ENCODE assay signal across 9 mouse cellular contexts in the genomic region with DNA sequence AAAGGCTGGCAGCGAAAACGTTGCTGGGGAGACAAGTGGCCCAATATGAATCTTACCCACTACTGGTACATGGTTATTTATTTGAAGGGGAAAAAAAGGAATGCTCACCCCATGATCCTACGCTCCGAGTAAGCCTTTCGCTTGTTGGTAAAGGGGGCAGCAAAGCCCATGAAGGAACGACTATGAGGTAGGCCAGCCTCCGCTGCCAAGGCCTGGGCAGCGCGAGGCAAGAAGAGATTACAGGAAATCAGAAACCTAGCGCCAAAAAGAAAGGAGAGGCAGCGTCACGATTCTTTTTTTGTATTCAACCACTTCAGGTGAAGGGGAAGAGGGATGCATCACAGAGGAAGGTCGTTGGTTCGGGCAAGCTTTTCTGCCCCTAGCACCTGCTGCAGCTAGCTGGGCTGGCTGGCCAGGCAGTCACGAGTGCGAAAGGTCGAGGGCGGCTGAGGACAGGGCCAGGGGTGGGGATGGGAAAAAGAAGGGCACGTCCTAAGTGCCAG. TPM values are rescaled to one million over a fixed set of nuclear protein-coding genes. Genes with fewer than 3 reads are reported as not detected.
DNase-seq lines count a peak whose midpoint lies in the region; ATAC-seq lines count a peak whose summit lies in the region.
"Had no signal": no experiment of that assay in that cellular context is flagged by ENCODE, and none has a peak within 500 bp of the region (broad histone marks: within the 10 kb centered on the region; RNA-seq: fewer than 3 reads in every experiment).

No protein-coding gene starts in this region.

- H3K27ac ChIP-seq in neural tube, embryonic 11.5 days (ENCODE audit: low read depth, low read length) = peak overlapping the region; percentile 88
- H3K27ac ChIP-seq in forebrain, embryonic 12.5 days = peak overlapping the region; percentile 96
- no peak overlapping the region for H3K27ac ChIP-seq in limb, embryonic 11.5 days (replicated peaks; ENCODE audit: low read depth, low read length)

- H3K4me3 ChIP-seq in neural tube, embryonic 11.5 days (ENCODE audit: low read depth, low read length) = peak overlapping the region; percentile 67
- peak overlapping the region; percentile 65 for H3K4me3 ChIP-seq in forebrain, embryonic 12.5 days (replicated peaks)
- H3K4me3 ChIP-seq in limb, embryonic 11.5 days (ENCODE audit: low read depth, low read length) = peak overlapping the region; percentile 66

- no peaks in the 10 kb centered on the region for H3K4me1 ChIP-seq in neural tube, embryonic 11.5 days (ENCODE audit: control insufficient read depth, insufficient read depth, low read length)
- peaks cover 18% of the 10 kb centered on the region for H3K4me1 ChIP-seq in forebrain, embryonic 12.5 days
- no peaks in the 10 kb centered on the region; the same call in 1 of the 2 replicates for H3K4me1 ChIP-seq in limb, embryonic 11.5 days (ENCODE audit: control insufficient read depth, insufficient read depth, low read length)

- ATAC-seq in neural tube, embryonic 11.5 days (ENCODE audit: insufficient read depth, low FRiP score, low TSS enrichment) = no peak
- ATAC-seq in forebrain, embryonic 12.5 days (ENCODE audit: low FRiP score) = no peak
- no peak for ATAC-seq in limb, embryonic 11.5 days (ENCODE audit: insufficient number of reproducible peaks, low FRiP score, low TSS enrichment, low read depth)

- 21% methylated on average over 19 of the region's 19 CpGs for WGBS in neural tube, embryonic 11.5 days
- 15% methylated on average over 19 of the region's 19 CpGs for WGBS in forebrain, embryonic 12.5 days
- 20% methylated on average over 19 of the region's 19 CpGs for WGBS in limb, embryonic 11.5 days

- peaks cover 5% of the 10 kb centered on the region; the same call in 1 of the 2 replicates for H3K36me3 ChIP-seq in neural tube, embryonic 11.5 days (ENCODE audit: control insufficient read depth, insufficient read depth, low read length)
- H3K36me3 ChIP-seq in forebrain, embryonic 12.5 days (replicated peaks) = peaks cover 22% of the 10 kb centered on the region
- H3K36me3 ChIP-seq in limb, embryonic 11.5 days (ENCODE audit: control insufficient read depth, insufficient read depth, low read length) = peaks cover 7% of the 10 kb centered on the region; the same call in 1 of the 2 replicates

- no peaks in the 10 kb centered on the region for H3K9me3 ChIP-seq in neural tube, embryonic 11.5 days (ENCODE audit: control insufficient read depth, low read length)
- no peaks in the 10 kb centered on the region for H3K9me3 ChIP-seq in forebrain, embryonic 12.5 days
- no peaks in the 10 kb centered on the region for H3K9me3 ChIP-seq in limb, embryonic 11.5 days (ENCODE audit: control insufficient read depth, low read length)

- H3K4me2 ChIP-seq in neural tube, embryonic 11.5 days (ENCODE audit: low read depth) = peak overlapping the region; percentile 88
- peak overlapping the region; percentile 71 for H3K4me2 ChIP-seq in forebrain, embryonic 12.5 days
- H3K4me2 ChIP-seq in limb, embryonic 11.5 days (ENCODE audit: low read depth, severe bottlenecking) = peak overlapping the region; percentile 84

- H3K27me3 ChIP-seq in neural tube, embryonic 11.5 days (ENCODE audit: control insufficient read depth, insufficient read depth, low read length) = no peaks in the 10 kb centered on the region
- 0 out of 2 replicates have a peak, but pooled peaks cover 3% of the 10 kb centered on the region for H3K27me3 ChIP-seq in forebrain, embryonic 12.5 days
- no peaks in the 10 kb centered on the region for H3K27me3 ChIP-seq in limb, embryonic 11.5 days (ENCODE audit: control insufficient read depth, insufficient read depth, low read length)

- no peak for DNase-seq in neural tube, embryonic 11.5 days (ENCODE audit: low spot score)
- DNase-seq in neural tube, embryonic 10.5 days (ENCODE audit: extremely low spot score, low spot score) = no peak
- DNase-seq in limb, embryonic 11.5 days (ENCODE audit: low spot score) = no peak
- peak; percentile 92 for DNase-seq in skeletal muscle tissue, adult 2 months (ENCODE audit: low read depth, low spot score)
- DNase-seq in embryo, embryonic 10 days (ENCODE audit: low spot score) = no peak
- DNase-seq in frontal cortex, postnatal 10 days (ENCODE audit: low spot score in 2 of 2) = no peak
- DNase-seq in adrenal gland, adult 8-10 months = no peak

- H3K9ac ChIP-seq in neural tube, embryonic 11.5 days (ENCODE audit: low read length) = peak overlapping the region; percentile 70
- H3K9ac ChIP-seq in forebrain, embryonic 12.5 days = peak overlapping the region; percentile 69
- H3K9ac ChIP-seq in limb, embryonic 11.5 days (ENCODE audit: low read length) = peak overlapping the region; percentile 65

RNA-seq across cellular contexts. Expression of gene Coq10a, which starts 0.8 kb away (rescaled TPM):
- polyA plus RNA-seq in neural tube, embryonic 11.5 days (2014; fragmentation: Nextera tagmentation; extraction: Ambion mirVana) = 19.0 and 24.1 TPM in 2 replicates
- polyA plus RNA-seq in forebrain, embryonic 12.5 days (2016; fragmentation: Nextera tagmentation; extraction: Ambion mirVana) = 24.2 and 25.5 TPM in 2 replicates
- 8.5 and 11.0 TPM in 2 replicates for polyA plus RNA-seq in limb, embryonic 11.5 days (2014; fragmentation: Nextera tagmentation; extraction: Ambion mirVana)
- 100 to 1,000 TPM in 2 of 4 experiments, 10 to 100 TPM in 2; 72.2 to 114 (median 86.6) TPM for total RNA-seq in adrenal gland, adult 8-10 months (2022)

RNA-seq across cellular contexts. Expression of gene Ankrd52, which starts 9.0 kb away (rescaled TPM):
- polyA plus RNA-seq in neural tube, embryonic 11.5 days (2014; fragmentation: Nextera tagmentation; extraction: Ambion mirVana) = 9.5 and 10.4 TPM in 2 replicates
- polyA plus RNA-seq in forebrain, embryonic 12.5 days (2016; fragmentation: Nextera tagmentation; extraction: Ambion mirVana) = 11.3 and 13.9 TPM in 2 replicates
- 12.0 and 12.8 TPM in 2 replicates for polyA plus RNA-seq in limb, embryonic 11.5 days (2014; fragmentation: Nextera tagmentation; extraction: Ambion mirVana)
- total RNA-seq in adrenal gland, adult 8-10 months (2022) = 10 to 100 TPM; 53.7 to 90.5 (median 68.1) TPM

RNA-seq across cellular contexts. Expression of gene Cs, which starts 30.4 kb away (rescaled TPM):
- polyA plus RNA-seq in neural tube, embryonic 11.5 days (2014; fragmentation: Nextera tagmentation; extraction: Ambion mirVana) = 266 and 284 TPM in 2 replicates
- 221 and 235 TPM in 2 replicates for polyA plus RNA-seq in forebrain, embryonic 12.5 days (2016; fragmentation: Nextera tagmentation; extraction: Ambion mirVana)
- polyA plus RNA-seq in limb, embryonic 11.5 days (2014; fragmentation: Nextera tagmentation; extraction: Ambion mirVana) = 231 and 232 TPM in 2 replicates
- total RNA-seq in adrenal gland, adult 8-10 months (2022) = 100 to 1,000 TPM; 197 to 297 (median 255) TPM

RNA-seq across cellular contexts. Expression of gene Slc39a5, which starts 33.1 kb away (rescaled TPM):
- not detected in 2 replicates for polyA plus RNA-seq in neural tube, embryonic 11.5 days (2014; fragmentation: Nextera tagmentation; extraction: Ambion mirVana)
- polyA plus RNA-seq in forebrain, embryonic 12.5 days (2016; fragmentation: Nextera tagmentation; extraction: Ambion mirVana) = not detected in 2 replicates
- 0.07 and 0.20 TPM in 2 replicates for polyA plus RNA-seq in limb, embryonic 11.5 days (2014; fragmentation: Nextera tagmentation; extraction: Ambion mirVana)
- under 1 TPM in 2 of 4 experiments, not detected in 2; 0.24 to 0.40 TPM for total RNA-seq in adrenal gland, adult 8-10 months (2022)
- total RNA-seq: common myeloid progenitor, adult 5-6 weeks had no signal

RNA-seq across cellular contexts. Expression of gene Nabp2, which starts 43.3 kb away (rescaled TPM):
- polyA plus RNA-seq in neural tube, embryonic 11.5 days (2014; fragmentation: Nextera tagmentation; extraction: Ambion mirVana) = 115 and 127 TPM in 2 replicates
- 141 and 155 TPM in 2 replicates for polyA plus RNA-seq in forebrain, embryonic 12.5 days (2016; fragmentation: Nextera tagmentation; extraction: Ambion mirVana)
- polyA plus RNA-seq in limb, embryonic 11.5 days (2014; fragmentation: Nextera tagmentation; extraction: Ambion mirVana) = 89.9 and 91.8 TPM in 2 replicates
- total RNA-seq in adrenal gland, adult 8-10 months (2022) = 10 to 100 TPM; 76.6 to 93.8 (median 86.8) TPM
